Mouse (Mus musculus): ENCODE results near the gene Hdgfl3. TPM values are rescaled to one million over a fixed set of nuclear protein-coding genes. Genes with fewer than 3 reads are reported as not detected.
A peak's percentile ranks its signal among the peaks of the same experiment; 100 is the strongest.

The Hdgfl3 gene
- polyA plus RNA-seq, 1 experiment from 2014 or later: 14.4 TPM

DNA sequence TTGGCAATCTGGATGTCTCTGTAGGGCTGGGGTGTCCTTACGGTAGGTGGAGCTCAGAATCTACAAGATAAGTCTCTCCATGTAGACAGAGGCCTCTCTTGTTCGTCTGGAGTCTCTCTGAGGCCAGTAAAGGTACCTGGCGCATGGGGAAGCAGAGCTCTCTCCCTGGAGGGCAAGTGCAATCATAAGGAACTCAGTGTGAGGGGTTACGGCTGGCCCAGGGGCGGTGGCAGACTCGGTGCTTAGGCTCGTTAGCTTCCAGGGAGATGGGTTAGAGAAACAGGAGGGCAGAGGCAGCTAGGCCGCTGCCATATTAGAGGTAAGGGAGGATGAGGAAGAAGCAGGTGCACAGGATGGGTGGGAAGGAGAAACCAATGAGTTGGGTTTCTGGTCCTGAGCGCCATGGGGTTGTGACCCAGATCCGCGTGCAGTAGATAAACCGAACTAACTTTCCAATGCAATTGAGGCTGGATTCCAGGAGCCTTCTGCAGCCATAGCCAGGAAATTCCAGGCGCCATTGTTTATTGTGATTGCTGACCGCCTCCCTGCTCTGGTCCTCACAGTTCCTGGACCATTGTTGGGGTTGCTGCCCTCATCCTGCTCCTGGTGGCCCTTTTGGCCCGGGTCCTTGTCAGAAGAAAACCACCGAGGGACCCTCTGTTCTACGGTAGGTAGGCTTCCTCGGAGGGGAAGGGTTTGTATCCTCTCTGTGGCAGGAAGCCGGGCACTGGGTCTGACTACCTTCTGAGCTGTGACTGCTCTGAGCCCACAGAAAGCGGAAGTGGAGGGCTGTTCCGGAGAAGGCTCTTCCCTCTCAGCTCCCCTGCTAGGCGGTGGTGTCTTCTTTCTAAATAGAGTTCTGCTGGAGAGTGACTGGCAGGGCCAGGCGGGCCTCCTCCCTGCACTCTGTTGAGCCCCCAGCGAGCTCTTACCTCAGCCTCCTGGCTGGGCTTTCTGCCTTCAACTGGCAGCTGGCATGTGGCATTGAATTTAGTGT lies 71.4 kb downstream of the Hdgfl3 start:
- Histone ChIP-seq H3K9ac (no peak overlapping the region), H3K27me3 (ENCODE audit: insufficient read depth, low read length) (peaks cover 24% of the 10 kb centered on the region), H3K4me2 (no peak overlapping the region), H3K27ac (ENCODE audit: low read depth) (peak overlapping the region; percentile 37; the same call in 1 of the 2 replicates), H3K4me3 (ENCODE audit: low read depth, low read length) (no peak overlapping the region), H3K9me3 (ENCODE audit: low read depth, low read length) (no peaks in the 10 kb centered on the region), H3K4me1 (ENCODE audit: insufficient read depth) (no peaks in the 10 kb centered on the region), H3K36me3 (ENCODE audit: insufficient read depth) (no peaks in the 10 kb centered on the region; the same call in 1 of the 2 replicates)
- peak; percentile 44 for DNase-seq
- WGBS: 59% methylated on average over 24 of the region's 24 CpGs
- ATAC-seq (ENCODE audit: insufficient read depth): no peak
- no peak for TF ChIP-seq CTCF (IDR thresholded peaks at IDR 0.05; ENCODE audit: low read depth)

DNA sequence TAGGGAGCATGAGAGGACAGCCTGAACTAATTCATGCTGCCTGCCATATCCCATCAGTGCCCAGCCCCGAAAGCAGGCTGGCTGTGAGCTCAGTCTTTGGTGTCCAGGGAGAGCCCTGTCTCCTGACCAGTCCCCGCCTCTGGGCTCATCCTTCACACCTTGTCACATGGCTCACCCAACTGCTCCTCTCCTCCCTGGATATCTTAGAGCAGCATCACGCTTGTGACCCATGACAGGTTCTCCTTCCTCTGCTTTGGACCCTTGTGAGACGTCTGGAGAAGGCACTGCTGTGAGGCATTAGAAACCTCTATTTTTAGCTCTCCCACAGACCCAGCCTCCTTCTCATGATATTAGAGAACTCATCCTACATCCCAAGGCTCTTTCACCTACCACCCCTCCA lies 72.4 kb downstream of the Hdgfl3 start:
- no peak for DNase-seq
- ATAC-seq (ENCODE audit: insufficient read depth): no peak
- H3K27me3 ChIP-seq (ENCODE audit: insufficient read depth, low read length): peaks cover 34% of the 10 kb centered on the region
- 39% methylated on average over 4 of the region's 4 CpGs for WGBS
- no peaks in the 10 kb centered on the region for H3K9me3 ChIP-seq (ENCODE audit: low read depth, low read length)
- H3K4me2 ChIP-seq: no peak overlapping the region
- H3K4me1 ChIP-seq (ENCODE audit: insufficient read depth): no peaks in the 10 kb centered on the region
- no peaks in the 10 kb centered on the region; the same call in 1 of the 2 replicates for H3K36me3 ChIP-seq (ENCODE audit: insufficient read depth)
- TF ChIP-seq CTCF (IDR thresholded peaks at IDR 0.05; ENCODE audit: low read depth): no peak
- no peak overlapping the region for H3K27ac ChIP-seq (ENCODE audit: low read depth)
- no peak overlapping the region for H3K9ac ChIP-seq
- H3K4me3 ChIP-seq (ENCODE audit: low read depth, low read length): no peak overlapping the region

DNA sequence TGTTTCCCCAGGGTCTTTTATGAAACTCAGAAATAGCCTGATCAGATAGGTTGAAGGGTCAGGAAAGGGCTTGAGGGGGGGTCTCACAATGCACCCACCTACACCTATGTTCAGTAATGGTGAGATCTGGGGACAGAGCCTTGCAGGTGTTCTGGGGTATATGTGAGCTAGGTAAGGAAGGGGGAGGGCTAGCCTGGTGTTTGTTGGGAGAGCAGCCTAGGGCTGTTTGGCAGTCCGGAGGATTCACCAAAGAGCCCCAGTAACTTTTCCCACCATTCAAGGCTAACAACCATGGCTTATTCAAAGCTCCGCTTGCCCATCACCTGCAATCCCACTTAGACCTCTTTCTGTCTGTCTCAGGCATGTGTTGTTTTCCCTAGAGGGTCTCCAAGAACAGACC lies 72.8 kb downstream of the Hdgfl3 start:
- WGBS: 68% methylated on average over 2 of the region's 2 CpGs
- H3K9me3 ChIP-seq (ENCODE audit: low read depth, low read length): no peaks in the 10 kb centered on the region

DNA sequence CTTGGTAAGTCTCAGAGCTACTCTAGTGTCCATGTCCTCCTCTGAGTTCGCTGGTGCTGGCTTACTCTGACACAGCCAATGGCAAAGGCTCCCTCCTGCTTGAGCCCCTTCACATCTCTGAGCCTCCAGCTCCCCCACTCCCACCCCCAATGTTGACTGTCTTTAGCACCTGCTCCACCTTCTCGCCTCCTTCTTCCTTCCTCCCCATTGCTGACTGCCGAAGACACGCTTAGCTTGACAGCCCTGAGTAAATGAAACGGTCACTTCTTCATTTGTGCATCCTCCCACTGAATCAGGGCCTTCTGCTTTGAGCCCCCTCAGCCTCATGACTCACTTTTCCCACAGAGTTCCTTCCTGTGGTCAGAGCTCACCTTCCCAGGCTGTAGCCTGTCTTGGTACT lies 73.3 kb downstream of the Hdgfl3 start:
- H3K4me1 ChIP-seq (ENCODE audit: insufficient read depth): no peaks in the 10 kb centered on the region
- 44% methylated on average over 5 of the region's 5 CpGs for WGBS
- DNase-seq (no peak), ATAC-seq (ENCODE audit: insufficient read depth) (no peak)
- peaks cover 39% of the 10 kb centered on the region for H3K27me3 ChIP-seq (ENCODE audit: insufficient read depth, low read length)
- TF ChIP-seq CTCF (IDR thresholded peaks at IDR 0.05; ENCODE audit: low read depth): no peak
- peak overlapping the region; percentile 92; the same call in 1 of the 2 replicates for H3K4me2 ChIP-seq
- H3K9ac ChIP-seq: no peak overlapping the region
- H3K27ac ChIP-seq (ENCODE audit: low read depth): no peak overlapping the region
- H3K9me3 ChIP-seq (ENCODE audit: low read depth, low read length): no peaks in the 10 kb centered on the region
- H3K4me3 ChIP-seq (ENCODE audit: low read depth, low read length): no peak overlapping the region
- no peaks in the 10 kb centered on the region; the same call in 1 of the 2 replicates for H3K36me3 ChIP-seq (ENCODE audit: insufficient read depth)

More for the DNA sequence above, 72.8 kb downstream of the Hdgfl3 start:
- DNase-seq (no peak), ATAC-seq (ENCODE audit: insufficient read depth) (no peak)
- Histone ChIP-seq H3K4me3 (ENCODE audit: low read depth, low read length) (no peak overlapping the region), H3K36me3 (ENCODE audit: insufficient read depth) (no peaks in the 10 kb centered on the region; the same call in 1 of the 2 replicates), H3K27me3 (ENCODE audit: insufficient read depth, low read length) (peaks cover 38% of the 10 kb centered on the region), H3K4me1 (ENCODE audit: insufficient read depth) (no peaks in the 10 kb centered on the region), H3K9ac (no peak overlapping the region), H3K4me2 (no peak overlapping the region), H3K27ac (ENCODE audit: low read depth) (no peak overlapping the region)
- no peak for TF ChIP-seq CTCF (IDR thresholded peaks at IDR 0.05; ENCODE audit: low read depth)

DNA sequence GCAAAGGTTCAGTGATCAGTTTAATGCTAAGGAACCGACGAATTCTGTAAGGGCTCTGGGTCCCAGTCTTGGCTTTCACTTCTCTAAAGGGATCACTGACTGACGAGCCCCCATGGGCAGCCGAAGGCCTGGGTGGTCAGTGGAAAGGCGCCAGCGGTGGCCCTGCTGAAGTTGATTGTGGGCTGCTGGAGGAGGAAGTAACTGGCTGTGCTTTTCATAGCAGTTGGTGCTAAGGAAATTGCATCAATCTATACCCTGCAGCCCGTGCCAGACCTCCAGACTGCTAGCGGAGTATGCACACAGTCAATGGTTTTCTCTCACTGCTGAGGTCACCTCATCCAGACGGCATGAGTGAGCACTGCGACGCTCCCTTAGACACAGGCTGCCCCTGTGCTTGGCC lies 74.2 kb downstream of the Hdgfl3 start:
- H3K9ac ChIP-seq: no peak overlapping the region
- H3K27ac ChIP-seq (ENCODE audit: low read depth): 0 out of 2 replicates have a peak overlapping the region, but pooled peaks have one; percentile 20
- no peaks in the 10 kb centered on the region for H3K9me3 ChIP-seq (ENCODE audit: low read depth, low read length)
- peak; percentile 21; the same call in 1 of the 2 replicates for ATAC-seq (ENCODE audit: insufficient read depth)
- 36% methylated on average over 11 of the region's 11 CpGs for WGBS
- peaks cover 39% of the 10 kb centered on the region for H3K27me3 ChIP-seq (ENCODE audit: insufficient read depth, low read length)
- peak; percentile 52 for DNase-seq
- peak overlapping the region; percentile 50 for H3K4me3 ChIP-seq (ENCODE audit: low read depth, low read length)
- no peaks in the 10 kb centered on the region for H3K4me1 ChIP-seq (ENCODE audit: insufficient read depth)
- peak overlapping the region; percentile 92 for H3K4me2 ChIP-seq
- no peak for TF ChIP-seq CTCF (IDR thresholded peaks at IDR 0.05; ENCODE audit: low read depth)
- no peaks in the 10 kb centered on the region for H3K36me3 ChIP-seq (ENCODE audit: insufficient read depth)

DNA sequence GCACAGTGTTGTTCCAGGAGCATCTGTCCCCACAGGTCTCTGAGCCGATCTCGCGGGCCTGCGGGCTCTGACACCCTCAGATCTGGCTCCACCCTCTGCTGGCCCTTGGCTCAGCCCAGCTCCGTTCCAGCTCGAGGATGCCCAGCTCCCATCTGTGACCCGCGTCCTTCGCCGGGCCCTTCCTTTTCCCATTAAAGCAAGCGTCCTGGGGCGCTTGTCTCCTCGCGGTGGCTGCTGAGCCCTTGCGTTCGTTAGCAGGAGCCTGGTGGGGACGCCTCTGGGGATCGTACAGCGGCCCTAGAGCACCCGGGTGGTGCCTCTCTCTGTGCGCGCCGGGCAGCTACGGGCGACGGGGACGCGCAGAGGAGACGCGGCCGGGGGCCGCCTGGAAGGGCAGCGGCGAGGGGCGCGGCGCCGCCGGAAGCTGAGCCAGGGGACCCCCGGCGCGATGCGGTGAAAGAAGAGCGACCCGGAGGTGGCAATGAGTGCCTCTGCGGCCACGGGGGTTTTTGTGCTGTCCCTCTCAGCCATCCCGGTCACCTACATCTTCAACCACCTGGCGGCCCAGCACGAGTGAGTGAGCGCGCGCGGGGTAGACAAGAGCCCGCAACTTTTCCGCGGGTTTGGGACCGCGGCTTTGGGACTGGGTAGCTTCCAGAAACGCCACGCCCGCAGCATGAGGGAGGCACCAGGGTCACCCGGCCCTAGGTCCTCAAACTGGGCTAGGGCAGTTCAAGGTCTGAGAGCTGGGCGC lies 75.1 kb downstream of the Hdgfl3 start, which contains the start of gene Tm6sf1:
Gene Tm6sf1 (plus strand): TSS at position 34 of the 754 bp plus-strand sequence.
- no peaks in the 10 kb centered on the region for H3K36me3 ChIP-seq (ENCODE audit: insufficient read depth)
- H3K27me3 ChIP-seq (ENCODE audit: insufficient read depth, low read length): peaks cover 39% of the 10 kb centered on the region
- H3K9me3 ChIP-seq (ENCODE audit: low read depth, low read length): no peaks in the 10 kb centered on the region
- under 1% methylated on average over 55 of the region's 64 CpGs for WGBS
- peak within 1 kb of the TSS; percentile 51 for H3K9ac ChIP-seq
- ATAC-seq (ENCODE audit: insufficient read depth): peak; percentile 58
- H3K27ac ChIP-seq (ENCODE audit: low read depth): peak within 1 kb of the TSS; percentile 31; the same call in 1 of the 2 replicates
- no peaks in the 10 kb centered on the region for H3K4me1 ChIP-seq (ENCODE audit: insufficient read depth)
- H3K4me3 ChIP-seq (ENCODE audit: low read depth, low read length): peak within 1 kb of the TSS; percentile 50
- TF ChIP-seq CTCF (IDR thresholded peaks at IDR 0.05; ENCODE audit: low read depth): no peak
- DNase-seq: peak; percentile 60
- H3K4me2 ChIP-seq: peak within 1 kb of the TSS; percentile 92
